ENCODE assay signal across 8 mouse cellular contexts in genomic region chr2:52605321-52605720, GRCm38 (mm10).
DNase-seq lines count a peak whose midpoint lies in the region; ATAC-seq and TF ChIP-seq lines count a peak whose summit lies in the region.

No protein-coding gene starts in this region.

- H3K9ac ChIP-seq in stomach, postnatal 0 days (ENCODE audit: low read length): no peak overlapping the region

- WGBS in stomach, postnatal 0 days: 17% methylated on average over 4 of the region's 4 CpGs

- H3K27me3 ChIP-seq in stomach, postnatal 0 days (ENCODE audit: control insufficient read depth, insufficient read depth, low read length): no peaks in the 10 kb centered on the region

- no peaks in the 10 kb centered on the region for H3K9me3 ChIP-seq in stomach, postnatal 0 days (ENCODE audit: control insufficient read depth, low read length)

- no peaks in the 10 kb centered on the region for H3K4me1 ChIP-seq in stomach, postnatal 0 days (replicated peaks; ENCODE audit: control insufficient read depth, insufficient read depth)

- no peaks in the 10 kb centered on the region for H3K36me3 ChIP-seq in stomach, postnatal 0 days (ENCODE audit: control insufficient read depth, insufficient read depth, low read length)

- peak; percentile 29 for DNase-seq in ovary, adult 18-20 months (ENCODE audit: low spot score)
- no peak for DNase-seq in ovary, postnatal 10 days (ENCODE audit: low spot score)
- peak; percentile 68 for DNase-seq in adrenal gland, adult 2 months
- peak; percentile 56 for DNase-seq in embryo, embryonic 9.5 days (ENCODE audit: extremely low spot score)
- DNase-seq in heart, postnatal 4 days: peak; percentile 83
- DNase-seq in layer of hippocampus, postnatal 36 days: peak; percentile 31 to 66
- peak; percentile 62 for DNase-seq in mesoderm, embryonic 11.5 days (ENCODE audit: low read depth, low spot score)
- peak; percentile 66 for DNase-seq in stomach, postnatal 0 days (ENCODE audit: low spot score)

- H3K27ac ChIP-seq in stomach, postnatal 0 days (replicated peaks): no peak overlapping the region

- no peak for TF ChIP-seq EP300 in stomach, postnatal 0 days (optimal IDR thresholded peaks at IDR 0.05)

- ATAC-seq in stomach, postnatal 0 days (ENCODE audit: low FRiP score, low TSS enrichment): no peak

- no peak overlapping the region for H3K4me3 ChIP-seq in stomach, postnatal 0 days (ENCODE audit: low read depth, low read length)

- no peak overlapping the region for H3K4me2 ChIP-seq in stomach, postnatal 0 days (replicated peaks; ENCODE audit: low read depth)

- peak; percentile 84 for TF ChIP-seq CTCF in stomach, postnatal 0 days (IDR thresholded peaks at IDR 0.05; ENCODE audit: low read depth)
